Mouse (Mus musculus): ENCODE results near the gene Galc. TPM values are rescaled to one million over a fixed set of nuclear protein-coding genes. Genes with fewer than 3 reads are reported as not detected.

The Galc gene
- polyA plus RNA-seq, 1 experiment = 1.8 TPM

DNA sequence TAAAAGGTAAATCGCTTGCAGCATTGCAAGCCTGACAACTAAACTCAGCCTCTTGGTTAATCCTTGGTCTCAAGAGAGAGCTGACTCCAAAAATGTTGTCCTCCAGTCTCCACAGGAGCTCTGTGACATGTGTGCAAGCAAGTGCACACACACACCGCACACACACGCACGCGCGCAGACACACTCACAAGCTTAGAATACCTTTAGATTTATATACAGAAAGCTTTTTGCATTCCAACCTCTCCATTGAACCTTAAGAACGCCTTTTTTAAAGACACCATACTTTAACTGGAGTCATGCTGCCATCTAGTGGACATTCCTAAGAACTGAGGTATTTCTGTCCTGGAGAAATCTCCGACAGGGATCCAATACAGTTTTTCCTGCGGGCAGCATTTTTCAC is 77.5 kb downstream of the Galc start:
- TF ChIP-seq POLR2A (IDR thresholded peaks at IDR 0.05; ENCODE audit: low read depth, low read length) (no peak), CTCF (IDR thresholded peaks at IDR 0.05; ENCODE audit: extremely low read depth, insufficient read length, insufficient replicate concordance, low read depth, low read length) (peak; percentile 44; the same call in 1 of the 2 replicates)
- H3K27ac ChIP-seq (ENCODE audit: insufficient read depth, low read depth, low read length) = no peak overlapping the region
- H3K36me3 ChIP-seq (ENCODE audit: control insufficient read depth, insufficient read depth, low read length) = no peaks in the 10 kb centered on the region
- H3K4me1 ChIP-seq (ENCODE audit: control insufficient read depth, insufficient read depth, insufficient read length, low read length) = no peaks in the 10 kb centered on the region
- no peak overlapping the region for H3K4me3 ChIP-seq (ENCODE audit: low read depth, low read length)
- no peaks in the 10 kb centered on the region for H3K27me3 ChIP-seq (ENCODE audit: control insufficient read depth, insufficient read depth, low read length)
- 15% methylated on average over 9 of the region's 9 CpGs for WGBS

DNA sequence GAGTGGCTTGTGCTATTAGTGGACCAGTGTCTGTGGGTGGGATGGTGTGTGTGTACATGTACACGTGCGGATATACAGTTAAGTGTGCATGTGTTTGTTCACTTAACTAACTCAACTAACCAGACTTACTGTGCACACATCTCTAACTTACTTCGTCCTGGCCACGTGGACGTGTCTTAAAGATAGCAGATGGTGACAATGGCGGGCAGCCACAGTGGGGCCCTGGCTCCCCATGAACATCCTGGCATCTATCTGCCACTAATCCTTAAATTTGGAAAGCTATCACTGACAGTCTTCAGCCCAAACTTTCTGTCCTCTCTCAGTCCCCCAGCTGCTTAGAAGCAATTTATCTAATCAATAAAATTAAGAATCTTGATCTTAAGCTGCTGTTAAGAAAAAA is 78.5 kb downstream of the Galc start:
- Histone ChIP-seq H3K27me3 (ENCODE audit: control insufficient read depth, insufficient read depth, low read length) (no peaks in the 10 kb centered on the region), H3K4me3 (ENCODE audit: low read depth, low read length) (no peak overlapping the region), H3K4me1 (ENCODE audit: control insufficient read depth, insufficient read depth, insufficient read length, low read length) (no peaks in the 10 kb centered on the region), H3K27ac (ENCODE audit: insufficient read depth, low read depth, low read length) (no peak overlapping the region), H3K36me3 (ENCODE audit: control insufficient read depth, insufficient read depth, low read length) (no peaks in the 10 kb centered on the region)
- TF ChIP-seq CTCF (IDR thresholded peaks at IDR 0.05; ENCODE audit: extremely low read depth, insufficient read length, insufficient replicate concordance, low read depth, low read length) = no peak
- TF ChIP-seq POLR2A (IDR thresholded peaks at IDR 0.05; ENCODE audit: low read depth, low read length) = no peak
- WGBS = 86% methylated on average over 6 of the region's 6 CpGs

- no peak overlapping the region for H3K4me3 ChIP-seq (ENCODE audit: low read depth, low read length)
- no peaks in the 10 kb centered on the region for H3K27me3 ChIP-seq (ENCODE audit: control insufficient read depth, insufficient read depth, low read length)
- no peak overlapping the region for H3K27ac ChIP-seq (ENCODE audit: insufficient read depth, low read depth, low read length)
- no peaks in the 10 kb centered on the region for H3K4me1 ChIP-seq (ENCODE audit: control insufficient read depth, insufficient read depth, insufficient read length, low read length)
- 89% methylated on average over 16 of the region's 16 CpGs for WGBS
- TF ChIP-seq CTCF (IDR thresholded peaks at IDR 0.05; ENCODE audit: extremely low read depth, insufficient read length, insufficient replicate concordance, low read depth, low read length) (no peak), POLR2A (IDR thresholded peaks at IDR 0.05; ENCODE audit: low read depth, low read length) (no peak)
- no peaks in the 10 kb centered on the region for H3K36me3 ChIP-seq (ENCODE audit: control insufficient read depth, insufficient read depth, low read length)
Measured at GRCm38 (mm10) chr12:98180235-98180800, 78.9 kb downstream of the Galc start.

DNA sequence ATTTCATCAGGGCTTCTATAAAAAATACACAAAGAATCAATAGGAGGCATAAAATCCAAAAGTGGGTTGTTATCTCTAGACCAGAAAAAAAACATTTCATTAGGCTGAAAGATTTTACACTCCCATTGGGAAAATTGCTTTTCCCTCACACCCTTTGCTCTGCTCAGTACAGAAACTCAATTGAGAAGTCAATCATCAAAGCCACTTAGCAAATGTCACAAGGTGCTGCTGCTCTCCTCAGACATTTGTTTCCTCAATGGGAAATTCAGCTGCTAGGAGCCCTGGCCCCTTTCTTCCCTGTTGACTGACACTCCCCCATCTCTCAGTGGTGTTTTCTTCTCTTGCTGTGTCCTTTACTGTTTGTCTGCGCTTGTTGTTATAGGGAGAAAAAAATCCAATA is 79.8 kb downstream of the Galc start:
- H3K4me3 ChIP-seq (ENCODE audit: low read depth, low read length) = no peak overlapping the region
- 72% methylated on average over 1 of the region's 1 CpGs for WGBS
- H3K36me3 ChIP-seq (ENCODE audit: control insufficient read depth, insufficient read depth, low read length) = no peaks in the 10 kb centered on the region
- H3K27ac ChIP-seq (ENCODE audit: insufficient read depth, low read depth, low read length) = no peak overlapping the region
- no peaks in the 10 kb centered on the region for H3K4me1 ChIP-seq (ENCODE audit: control insufficient read depth, insufficient read depth, insufficient read length, low read length)
- H3K27me3 ChIP-seq (ENCODE audit: control insufficient read depth, insufficient read depth, low read length) = no peaks in the 10 kb centered on the region
- no peak for TF ChIP-seq CTCF (IDR thresholded peaks at IDR 0.05; ENCODE audit: extremely low read depth, insufficient read length, insufficient replicate concordance, low read depth, low read length)
- TF ChIP-seq POLR2A (IDR thresholded peaks at IDR 0.05; ENCODE audit: low read depth, low read length) = no peak

DNA sequence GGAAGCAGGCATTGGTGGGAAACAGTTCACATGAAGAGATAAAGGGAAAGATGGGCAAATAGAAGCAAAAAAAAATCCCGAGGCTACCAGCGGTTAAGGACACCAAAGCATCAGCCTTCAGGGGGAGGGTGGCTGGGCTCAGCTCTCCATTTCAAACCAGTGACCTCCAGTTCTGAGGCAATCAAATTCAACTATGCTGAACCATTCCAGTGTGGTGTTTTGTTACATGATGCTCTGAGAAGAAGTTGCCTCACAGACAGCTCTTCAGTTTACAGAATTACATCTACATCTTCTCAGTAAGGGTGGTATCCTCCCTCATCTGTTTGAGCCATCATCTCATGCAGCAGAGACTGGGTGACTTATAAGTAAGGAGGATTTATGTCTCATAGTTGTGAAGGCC is 82.6 kb downstream of the Galc start:
- 88% methylated on average over 2 of the region's 2 CpGs for WGBS
- no peak for TF ChIP-seq POLR2A (IDR thresholded peaks at IDR 0.05; ENCODE audit: low read depth, low read length)
- TF ChIP-seq CTCF (IDR thresholded peaks at IDR 0.05; ENCODE audit: extremely low read depth, insufficient read length, insufficient replicate concordance, low read depth, low read length) = no peak
- no peaks in the 10 kb centered on the region for H3K36me3 ChIP-seq (ENCODE audit: control insufficient read depth, insufficient read depth, low read length)

GRCm38 (mm10) chr12:98161901-98162300 is 97.4 kb downstream of the Galc start:
- no peaks in the 10 kb centered on the region for H3K27me3 ChIP-seq (ENCODE audit: control insufficient read depth, insufficient read depth, low read length)
- WGBS = 93% methylated on average over 3 of the region's 3 CpGs
- TF ChIP-seq CTCF (IDR thresholded peaks at IDR 0.05; ENCODE audit: extremely low read depth, insufficient read length, insufficient replicate concordance, low read depth, low read length) = no peak
- TF ChIP-seq POLR2A (IDR thresholded peaks at IDR 0.05; ENCODE audit: low read depth, low read length) = no peak
- H3K4me3 ChIP-seq (ENCODE audit: low read depth, low read length) = no peak overlapping the region
- no peak overlapping the region for H3K27ac ChIP-seq (ENCODE audit: insufficient read depth, low read depth, low read length)
- H3K4me1 ChIP-seq (ENCODE audit: control insufficient read depth, insufficient read depth, insufficient read length, low read length) = no peaks in the 10 kb centered on the region
- no peaks in the 10 kb centered on the region for H3K36me3 ChIP-seq (ENCODE audit: control insufficient read depth, insufficient read depth, low read length)

More for the DNA sequence above, 82.6 kb downstream of the Galc start:
- Histone ChIP-seq H3K27me3 (ENCODE audit: control insufficient read depth, insufficient read depth, low read length) (no peaks in the 10 kb centered on the region), H3K27ac (ENCODE audit: insufficient read depth, low read depth, low read length) (no peak overlapping the region), H3K4me1 (ENCODE audit: control insufficient read depth, insufficient read depth, insufficient read length, low read length) (no peaks in the 10 kb centered on the region), H3K4me3 (ENCODE audit: low read depth, low read length) (no peak overlapping the region)

GRCm38 (mm10) chr12:98160867-98161266 is 98.4 kb downstream of the Galc start:
- Histone ChIP-seq H3K27ac (ENCODE audit: insufficient read depth, low read depth, low read length) (no peak overlapping the region), H3K4me3 (ENCODE audit: low read depth, low read length) (no peak overlapping the region), H3K27me3 (ENCODE audit: control insufficient read depth, insufficient read depth, low read length) (no peaks in the 10 kb centered on the region), H3K36me3 (ENCODE audit: control insufficient read depth, insufficient read depth, low read length) (no peaks in the 10 kb centered on the region), H3K4me1 (ENCODE audit: control insufficient read depth, insufficient read depth, insufficient read length, low read length) (no peaks in the 10 kb centered on the region)
- no peak for TF ChIP-seq CTCF (IDR thresholded peaks at IDR 0.05; ENCODE audit: extremely low read depth, insufficient read length, insufficient replicate concordance, low read depth, low read length)
- TF ChIP-seq POLR2A (IDR thresholded peaks at IDR 0.05; ENCODE audit: low read depth, low read length) = no peak
- 83% methylated on average over 6 of the region's 6 CpGs for WGBS

Other genes starting within 250 kb of the Galc start
- gene Gpr65, start 9.2 kb upstream of the Galc start, polyA plus RNA-seq (2012; rRNA removed) = 0.44 and 1.1 TPM in 2 replicates